Mouse (Mus musculus) C2C12 (cell line): ENCODE data around the gene Wdr59. TPM values are rescaled to one million over a fixed set of nuclear protein-coding genes. Genes with fewer than 3 reads are reported as not detected.
A peak's percentile ranks its signal among the peaks of the same experiment; 100 is the strongest.

Experiments used
- H3K27me3 ChIP-seq: one replicate; pipeline ENCODE4 v1.6.1; 2011; ENCODE audit not compliant: control insufficient read depth, insufficient read depth, insufficient read length
- H3K36me3 ChIP-seq: one replicate; pipeline ENCODE4 v1.6.1; 2011; ENCODE audit not compliant: control insufficient read depth, insufficient read depth
- H3K4me3 ChIP-seq: one replicate; pipeline ENCODE4 v1.5.1; 2011; ENCODE audit warnings: mild to moderate bottlenecking, control low read depth; ENCODE audit not compliant: poor library complexity, insufficient read depth, severe bottlenecking
- H3K79me2 ChIP-seq: one replicate; pipeline ENCODE4 v1.6.1; 2011; ENCODE audit not compliant: control insufficient read depth, insufficient read depth
- H3K79me3 ChIP-seq: one replicate; pipeline ENCODE4 v1.6.1; 2011; ENCODE audit warnings: low read depth, control low read depth
- H3ac ChIP-seq: one replicate; pipeline ENCODE3; 2011; ENCODE audit warnings: low read depth; ENCODE audit not compliant: control insufficient read depth, insufficient read length
- CEBPB ChIP-seq: IDR thresholded peaks from one replicate; pipeline ENCODE4 v1.6.1; 2011; ENCODE audit warnings: low read depth, mild to moderate bottlenecking, control low read depth, moderate library complexity
- CTCF ChIP-seq: IDR thresholded peaks from one replicate; pipeline ENCODE4 v1.5.1; 2011; ENCODE audit not compliant: control insufficient read depth, insufficient read depth, insufficient read length
- FOSL1 ChIP-seq: IDR thresholded peaks from one replicate; pipeline ENCODE4 v1.8.0; 2011; ENCODE audit warnings: mild to moderate bottlenecking, low read length; ENCODE audit not compliant: poor library complexity, insufficient read depth, severe bottlenecking
- MAX ChIP-seq: IDR thresholded peaks from one replicate; pipeline ENCODE4 v1.6.1; 2011; ENCODE audit warnings: mild to moderate bottlenecking, control low read depth
- MYOD1 ChIP-seq: IDR thresholded peaks from one replicate; pipeline ENCODE4 v1.6.1; 2011; ENCODE audit warnings: low read depth; ENCODE audit not compliant: control insufficient read depth, insufficient read length
- MYOG ChIP-seq: IDR thresholded peaks from one replicate; pipeline ENCODE4 v1.6.1; 2011; ENCODE audit not compliant: control insufficient read depth, insufficient read length; ENCODE audit errors: extremely low read depth
- USF1 ChIP-seq: IDR thresholded peaks from one replicate; pipeline ENCODE4 v1.6.1; 2011; ENCODE audit warnings: low read depth, mild to moderate bottlenecking, control low read depth, moderate library complexity
- long read RNA-seq, 2 experiments: library from polyadenylated mRNA; unstranded; transcript quantifications; one replicate each; pipeline ENCODE4 v2.0.0; 2019 to 2020
- polyA plus RNA-seq: library from polyadenylated mRNA; unstranded; fragments of >200 nt; fragmentation: generic; extraction: Trizol; gene quantifications from one replicate; pipeline ENCODE4 v1.2.1, GENCODE M21; 2012; ENCODE audit warnings: missing spikeins

The Wdr59 gene
- polyA plus RNA-seq = 6.7 TPM
- long read RNA-seq, experiment 1, partial matches to known transcripts = 0 of 2 reads
- long read RNA-seq, experiment 1, other reads (novel, unspliced or antisense) = 2 of 2 reads
- long read RNA-seq, experiment 2, full-length matches to known transcripts = 1 of 10 reads
- long read RNA-seq, experiment 2, partial matches to known transcripts = 6 of 10 reads
- long read RNA-seq, experiment 2, other reads (novel, unspliced or antisense) = 3 of 10 reads

DNA sequence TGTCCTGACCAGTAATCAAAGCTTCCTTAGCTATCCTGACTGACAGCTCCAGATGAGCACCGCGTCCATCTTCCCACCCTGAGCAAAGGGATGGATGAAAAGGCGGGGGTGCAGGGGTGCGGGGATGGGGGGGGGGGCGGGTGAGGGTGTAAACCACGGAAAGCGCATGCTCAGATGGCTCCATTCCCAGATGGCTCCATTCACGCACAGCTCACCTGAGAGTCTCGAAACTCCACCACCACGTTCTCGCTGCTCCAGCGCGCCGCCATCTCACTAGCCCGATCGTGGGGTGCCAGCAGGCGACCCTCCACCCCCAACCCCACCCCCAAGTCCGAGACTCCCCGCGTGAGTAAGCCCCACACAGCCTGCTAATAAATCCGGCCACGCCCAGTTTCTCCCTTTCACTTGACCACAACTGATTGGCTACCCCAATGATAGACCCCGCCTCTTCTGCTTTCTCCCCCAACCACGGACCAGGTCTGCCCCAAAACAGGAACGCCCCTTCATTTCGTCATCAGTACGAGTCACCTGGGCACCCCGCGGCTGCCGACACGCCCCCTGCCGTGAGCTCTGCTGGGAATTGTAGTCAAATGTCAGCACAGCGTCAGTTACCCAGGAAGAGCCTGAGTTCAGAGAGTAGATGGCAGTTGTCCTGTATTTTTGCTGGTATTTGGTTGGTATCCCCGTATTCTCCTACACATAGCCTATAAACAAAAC lies at the start of gene Wdr59:
TSS of gene Wdr59 (minus strand) at position 380 of the 717 bp plus-strand sequence.
- TF ChIP-seq MAX = no peak
- no peak for TF ChIP-seq MYOG
- no peak for TF ChIP-seq CTCF
- peak; percentile 26 for TF ChIP-seq CEBPB
- TF ChIP-seq USF1 = peak; percentile 63
- peak within 1 kb of the TSS; percentile 48 for H3ac ChIP-seq
- H3K36me3 ChIP-seq = no peaks in the 10 kb centered on the region
- peaks cover 44% of the 10 kb centered on the region for H3K79me2 ChIP-seq
- H3K79me3 ChIP-seq = peaks cover 13% of the 10 kb centered on the region
- peak within 1 kb of the TSS; percentile 51 for H3K4me3 ChIP-seq
- H3K27me3 ChIP-seq = no peaks in the 10 kb centered on the region

DNA sequence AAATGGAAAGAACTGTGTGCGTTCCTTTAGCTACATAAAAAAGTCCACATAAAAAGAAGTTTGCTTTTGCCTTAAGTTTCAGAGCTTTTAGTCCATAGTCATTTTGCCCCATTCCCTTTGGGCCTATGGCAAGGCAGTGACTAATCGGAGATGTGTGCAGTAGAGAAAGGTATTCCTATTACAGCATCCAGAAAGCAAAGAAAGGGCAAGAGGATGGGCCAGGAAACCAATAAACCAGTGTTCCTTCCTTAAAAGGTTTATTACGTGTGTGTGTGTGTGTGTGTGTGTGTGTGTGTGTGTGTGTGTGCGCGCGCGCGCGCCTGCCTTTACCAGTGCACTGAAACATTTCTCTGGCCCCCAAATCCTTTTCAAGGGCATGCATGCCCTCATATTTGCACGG lies 49.8 kb upstream of the Wdr59 start:
- Histone ChIP-seq H3K36me3 (no peaks in the 10 kb centered on the region), H3K79me2 (peaks cover 100% of the 10 kb centered on the region), H3K79me3 (peaks cover 72% of the 10 kb centered on the region), H3K4me3 (no peak overlapping the region), H3ac (no peak overlapping the region), H3K27me3 (no peaks in the 10 kb centered on the region)
- TF ChIP-seq MYOD1 (no peak), CEBPB (no peak), MYOG (no peak), CTCF (no peak), FOSL1 (no peak), USF1 (no peak)

DNA sequence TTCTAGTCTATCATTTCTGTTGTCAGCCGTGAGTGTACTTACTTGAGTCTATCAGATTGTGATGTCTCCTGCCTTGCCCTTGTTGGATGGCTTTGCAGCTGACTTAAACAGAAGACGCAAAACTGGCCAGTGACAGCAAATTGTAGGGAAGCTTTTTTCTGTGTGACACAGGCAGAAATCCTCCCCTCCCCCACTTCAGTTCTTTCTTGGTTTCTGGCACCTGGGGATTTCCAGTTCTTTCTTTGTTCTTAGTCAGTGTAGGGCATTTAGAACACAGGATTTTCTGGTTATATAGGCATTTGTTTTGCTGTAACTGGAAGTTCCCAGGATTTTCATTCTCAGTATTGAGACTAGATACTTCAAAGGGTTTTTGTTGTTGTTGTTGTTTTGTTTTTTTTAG lies 48.5 kb upstream of the Wdr59 start:
- peaks cover 100% of the 10 kb centered on the region for H3K79me2 ChIP-seq
- no peaks in the 10 kb centered on the region for H3K27me3 ChIP-seq
- TF ChIP-seq CTCF = no peak
- TF ChIP-seq MAX = no peak
- no peak for TF ChIP-seq CEBPB
- no peak for TF ChIP-seq MYOD1
- no peak for TF ChIP-seq USF1
- no peak for TF ChIP-seq MYOG
- no peak for TF ChIP-seq FOSL1
- no peak overlapping the region for H3K4me3 ChIP-seq
- no peak overlapping the region for H3ac ChIP-seq
- H3K36me3 ChIP-seq = no peaks in the 10 kb centered on the region
- H3K79me3 ChIP-seq = peaks cover 69% of the 10 kb centered on the region

DNA sequence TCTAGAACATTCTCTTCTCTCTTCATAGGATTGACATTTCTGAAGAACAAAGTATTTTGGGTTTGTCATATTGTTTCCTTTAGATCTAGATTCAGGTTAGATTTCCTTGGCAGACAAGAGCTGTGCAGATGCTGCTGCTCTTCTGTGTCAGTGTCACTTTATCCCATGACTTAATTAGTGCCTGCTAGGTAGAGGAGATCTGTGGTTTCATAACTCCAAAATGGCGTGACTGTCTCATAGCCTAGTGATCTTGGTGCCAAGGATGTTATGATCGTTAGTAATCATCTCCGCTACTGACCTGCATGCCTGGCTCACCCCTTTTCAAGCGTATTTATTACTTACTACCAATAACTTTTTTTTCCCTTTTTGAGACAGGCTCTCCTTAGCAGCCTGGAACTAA lies 48.0 kb upstream of the Wdr59 start:
- TF ChIP-seq MAX (no peak), CTCF (no peak), MYOG (no peak), FOSL1 (no peak)
- Histone ChIP-seq H3K79me2 (peaks cover 100% of the 10 kb centered on the region), H3K36me3 (no peaks in the 10 kb centered on the region), H3ac (no peak overlapping the region), H3K27me3 (no peaks in the 10 kb centered on the region), H3K4me3 (no peak overlapping the region), H3K79me3 (peaks cover 70% of the 10 kb centered on the region)

DNA sequence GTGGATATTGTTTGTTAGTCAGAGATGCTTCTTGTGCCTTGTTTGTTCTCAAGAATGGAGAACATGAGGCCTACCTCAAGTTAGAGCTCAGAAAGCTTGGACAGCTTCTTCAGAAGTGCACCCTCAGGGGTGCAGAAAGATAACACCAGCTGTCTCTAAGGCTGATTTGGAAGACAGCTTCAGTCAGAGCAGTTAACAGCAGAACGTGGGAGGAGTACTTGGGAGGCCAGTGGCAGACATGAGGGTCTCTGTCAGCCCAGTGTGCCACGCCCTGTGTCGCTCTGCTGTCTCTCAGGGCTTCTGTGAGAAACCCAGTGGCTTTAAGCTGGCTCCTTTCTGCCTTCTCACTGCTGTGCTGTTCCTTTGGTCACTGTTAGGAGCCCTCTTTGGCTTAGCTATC lies 46.1 kb upstream of the Wdr59 start:
- H3K79me3 ChIP-seq = peaks cover 65% of the 10 kb centered on the region
- no peak overlapping the region for H3ac ChIP-seq
- H3K79me2 ChIP-seq = peaks cover 99% of the 10 kb centered on the region
- H3K27me3 ChIP-seq = no peaks in the 10 kb centered on the region
- no peak overlapping the region for H3K4me3 ChIP-seq
- TF ChIP-seq USF1 = no peak
- no peak for TF ChIP-seq FOSL1
- TF ChIP-seq CTCF = no peak
- TF ChIP-seq MAX = no peak
- no peak for TF ChIP-seq MYOD1
- TF ChIP-seq MYOG = no peak
- TF ChIP-seq CEBPB = no peak
- H3K36me3 ChIP-seq = no peaks in the 10 kb centered on the region

DNA sequence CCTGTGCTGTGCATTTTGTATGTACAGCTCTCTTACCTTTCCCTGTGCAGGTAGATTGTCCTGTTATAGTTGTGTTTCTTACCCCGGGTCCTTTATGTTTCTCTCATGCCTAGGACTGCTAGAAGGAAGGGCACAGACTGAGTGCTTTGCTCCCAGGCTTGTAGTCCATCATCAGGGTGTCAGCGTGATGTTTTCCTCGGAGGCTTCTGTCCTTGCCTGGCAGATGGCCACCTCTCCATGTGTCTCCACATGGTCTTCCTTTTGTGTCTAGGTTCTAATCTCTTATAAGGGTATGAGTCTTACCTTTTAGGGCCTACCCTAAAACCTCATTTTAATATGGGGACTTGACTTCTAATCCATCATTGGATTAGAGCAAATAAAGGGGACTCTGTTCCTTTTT lies 45.7 kb upstream of the Wdr59 start:
- H3K27me3 ChIP-seq = no peaks in the 10 kb centered on the region
- no peaks in the 10 kb centered on the region for H3K36me3 ChIP-seq
- H3K79me2 ChIP-seq = peaks cover 96% of the 10 kb centered on the region
- H3ac ChIP-seq = no peak overlapping the region
- no peak for TF ChIP-seq FOSL1
- TF ChIP-seq MAX = no peak
- no peak for TF ChIP-seq MYOD1
- no peak for TF ChIP-seq CTCF
- TF ChIP-seq USF1 = no peak
- no peak for TF ChIP-seq CEBPB
- TF ChIP-seq MYOG = no peak
- H3K79me3 ChIP-seq = peaks cover 60% of the 10 kb centered on the region
- no peak overlapping the region for H3K4me3 ChIP-seq
